9 mouse cellular contexts compared by ENCODE assay signal in genomic region chrX:166384935-166385334, GRCm38 (mm10). TPM values are rescaled to one million over a fixed set of nuclear protein-coding genes. Genes with fewer than 3 reads are reported as not detected.
DNase-seq lines count a peak whose midpoint lies in the region; ATAC-seq lines count a peak whose summit lies in the region.
"Had no signal": no experiment of that assay in that cellular context is flagged by ENCODE, and none has a peak within 500 bp of the region (broad histone marks: within the 10 kb centered on the region; RNA-seq: fewer than 3 reads in every experiment).

No protein-coding gene starts in this region.

- H3K27ac ChIP-seq in kidney, embryonic 16.5 days (ENCODE audit: low read length): peak overlapping the region; percentile 22; the same call in 1 of the 2 replicates
- H3K27ac ChIP-seq: midbrain, embryonic 10.5 days had no signal

- H3K27me3 ChIP-seq in kidney, embryonic 16.5 days (ENCODE audit: insufficient read depth, low read length): peaks cover 7% of the 10 kb centered on the region

- no peaks in the 10 kb centered on the region for H3K4me1 ChIP-seq in kidney, embryonic 16.5 days (ENCODE audit: insufficient read depth, low read length)
- H3K4me1 ChIP-seq: midbrain, embryonic 10.5 days had no signal

- H3K36me3 ChIP-seq in kidney, embryonic 16.5 days (ENCODE audit: insufficient read depth, low read length): no peaks in the 10 kb centered on the region

- peak; percentile 2 for DNase-seq in embryo, embryonic 11 days
- no peak for DNase-seq in embryo, embryonic 10 days (ENCODE audit: low spot score)
- DNase-seq in testis, postnatal 14 days (ENCODE audit: low spot score): peak; percentile 19
- no peak for DNase-seq in testis, postnatal 10 days (ENCODE audit: low spot score)
- no peak for DNase-seq in layer of hippocampus, adult 18-20 months (ENCODE audit: low spot score in 2 of 2)
- no peak for DNase-seq in frontal cortex, postnatal 36 days (ENCODE audit: low spot score in 2 of 2)
- DNase-seq in frontal cortex, postnatal 25 days (ENCODE audit: low spot score in 2 of 2): no peak

- 33% methylated on average over 3 of the region's 3 CpGs for WGBS in kidney, embryonic 16.5 days

- no peaks in the 10 kb centered on the region for H3K9me3 ChIP-seq in kidney, embryonic 16.5 days (ENCODE audit: low read length)
- H3K9me3 ChIP-seq: midbrain, embryonic 10.5 days had no signal

- no peak overlapping the region for H3K4me2 ChIP-seq in kidney, embryonic 16.5 days (replicated peaks; ENCODE audit: low read depth, low read length)

- H3K4me3 ChIP-seq in kidney, embryonic 16.5 days (ENCODE audit: low read length): no peak overlapping the region
- H3K4me3 ChIP-seq: midbrain, embryonic 10.5 days had no signal

- H3K9ac ChIP-seq in kidney, embryonic 16.5 days (replicated peaks; ENCODE audit: low read length): no peak overlapping the region

- ATAC-seq in kidney, embryonic 16.5 days (ENCODE audit: low FRiP score, low TSS enrichment): peak; percentile 93

RNA-seq across cellular contexts. Expression of gene Trappc2, which starts 55.4 kb away (rescaled TPM):
- polyA plus RNA-seq in kidney, embryonic 16.5 days (2015; fragmentation: Nextera tagmentation; extraction: Ambion mirVana): 23.4 and 23.9 TPM in 2 replicates
- total RNA-seq in layer of hippocampus, adult 18-20 months (2021): 10 to 100 TPM; 51.5 to 60.8 TPM

RNA-seq across cellular contexts. Expression of gene Ofd1, which starts 55.6 kb away (rescaled TPM):
- polyA plus RNA-seq in kidney, embryonic 16.5 days (2015; fragmentation: Nextera tagmentation; extraction: Ambion mirVana): 6.1 TPM in 2 replicates
- total RNA-seq in layer of hippocampus, adult 18-20 months (2021): 1 to 10 TPM; 5.0 to 5.7 TPM

Comparison
In these comparisons a context has a peak if more than half of its experiments do, and no peak if none do; other contexts are left out.
1. DNase-seq: peak in embryo, embryonic 11 days (single experiment) and testis, postnatal 14 days (single experiment); none in embryo, embryonic 10 days (single experiment), testis, postnatal 10 days (single experiment), layer of hippocampus, adult 18-20 months (0 of 2), frontal cortex, postnatal 36 days (0 of 2) and frontal cortex, postnatal 25 days (0 of 2).